Mouse (Mus musculus) intestine, embryonic 16.5 days (tissue): ENCODE data around the gene Nup107. TPM values are rescaled to one million over a fixed set of nuclear protein-coding genes. Genes with fewer than 3 reads are reported as not detected.

ENCODE experiments used
- ATAC-seq: fragments of 200-750 bp; cut with Nextera tagmentation; 2 replicates; pipeline ENCODE4 v1.8.0; 2017; ENCODE audit warnings: moderate TSS enrichment, moderate library complexity
- H3K27ac ChIP-seq: fragments of 300-500 bp; sonication (generic); 2 replicates; pipeline ENCODE4 v1.5.1; 2014; ENCODE audit warnings: mild to moderate bottlenecking, low read length
- H3K27me3 ChIP-seq: fragments of 300-500 bp; sonication (generic); replicated peaks from 2 replicates; pipeline ENCODE4 v1.6.1; 2014; ENCODE audit warnings: low read length, control low read depth, mixed read lengths; ENCODE audit not compliant: control insufficient read depth, insufficient read depth
- H3K36me3 ChIP-seq: fragments of 300-500 bp; sonication (generic); 2 replicates; pipeline ENCODE4 v1.6.1; 2014; ENCODE audit warnings: low read length, control low read depth; ENCODE audit not compliant: control insufficient read depth, insufficient read depth
- H3K4me1 ChIP-seq: fragments of 300-500 bp; sonication (generic); 2 replicates; pipeline ENCODE4 v1.6.1; 2014; ENCODE audit warnings: low read length, control low read depth, mixed read lengths; ENCODE audit not compliant: control insufficient read depth, insufficient read depth
- H3K4me2 ChIP-seq: fragments of 300-500 bp; sonication (generic); 2 replicates; pipeline ENCODE4 v1.6.1; 2014; ENCODE audit warnings: low read depth, low read length, control low read depth
- H3K4me3 ChIP-seq: fragments of 300-500 bp; sonication (generic); 2 replicates; pipeline ENCODE4 v1.5.1; 2014; ENCODE audit warnings: mild to moderate bottlenecking, low read length
- H3K9ac ChIP-seq: fragments of 300-500 bp; sonication (generic); 2 replicates; pipeline ENCODE4 v1.6.1; 2014; ENCODE audit warnings: low read depth, low read length
- H3K9me3 ChIP-seq: fragments of 300-500 bp; sonication (generic); 2 replicates; pipeline ENCODE4 v1.6.1; 2016; ENCODE audit warnings: low read length, control low read depth; ENCODE audit not compliant: control insufficient read depth
- WGBS: fragments of 180-500 bp; shearing (Covaris S2); extraction: QIAGEN DNeasy Blood & Tissue Kit; methylation state at CpG from one replicate; pipeline ENCODE4 v1.1.7; 2014; 5-methylcytosine and 5-hydroxymethylcytosine counted together
- polyA plus RNA-seq: library from polyadenylated mRNA; unstranded; fragments of >200 nt; fragmentation: Nextera tagmentation; extraction: Ambion mirVana; gene quantifications from 2 replicates; pipeline ENCODE4 v1.2.1, GENCODE M21; 2015

Nup107 gene
- polyA plus RNA-seq, 1 experiment from 2014 or later = 48.8 TPM

- WGBS = 88% methylated on average over 6 of the region's 6 CpGs
- Histone ChIP-seq H3K4me3 (no peak overlapping the region), H3K27ac (no peak overlapping the region), H3K36me3 (peaks cover 39% of the 10 kb centered on the region), H3K4me1 (no peaks in the 10 kb centered on the region), H3K9me3 (no peaks in the 10 kb centered on the region), H3K27me3 (no peaks in the 10 kb centered on the region), H3K4me2 (no peak overlapping the region), H3K9ac (no peak overlapping the region)
- ATAC-seq = no peak
These were observed 16.9 kb downstream of the Nup107 start for GRCm38 (mm10) chr10:117775401-117776144.

GRCm38 (mm10) chr10:117774817-117775120, 17.7 kb downstream of the Nup107 start:
- no peaks in the 10 kb centered on the region for H3K9me3 ChIP-seq
- H3K9ac ChIP-seq = no peak overlapping the region
- H3K4me3 ChIP-seq = no peak overlapping the region
- ATAC-seq = no peak
- H3K4me1 ChIP-seq = no peaks in the 10 kb centered on the region
- H3K27me3 ChIP-seq = no peaks in the 10 kb centered on the region
- H3K27ac ChIP-seq = no peak overlapping the region
- H3K36me3 ChIP-seq = peaks cover 39% of the 10 kb centered on the region
- H3K4me2 ChIP-seq = no peak overlapping the region
- WGBS = 100% methylated on average over 1 of the region's 1 CpGs

- no peak overlapping the region for H3K27ac ChIP-seq
- H3K4me3 ChIP-seq = no peak overlapping the region
- 93% methylated on average over 22 of the region's 22 CpGs for WGBS
- no peaks in the 10 kb centered on the region for H3K4me1 ChIP-seq
- H3K4me2 ChIP-seq = no peak overlapping the region
- H3K36me3 ChIP-seq = peaks cover 39% of the 10 kb centered on the region
- no peak for ATAC-seq
- H3K27me3 ChIP-seq = no peaks in the 10 kb centered on the region
- H3K9me3 ChIP-seq = no peaks in the 10 kb centered on the region
- H3K9ac ChIP-seq = no peak overlapping the region
These were observed 18.3 kb downstream of the Nup107 start for GRCm38 (mm10) chr10:117774011-117774816.

GRCm38 (mm10) chr10:117773106-117773720, 19.3 kb downstream of the Nup107 start:
- H3K27me3 ChIP-seq = no peaks in the 10 kb centered on the region
- no peaks in the 10 kb centered on the region for H3K4me1 ChIP-seq
- no peaks in the 10 kb centered on the region for H3K9me3 ChIP-seq
- H3K9ac ChIP-seq = no peak overlapping the region
- peaks cover 29% of the 10 kb centered on the region for H3K36me3 ChIP-seq
- ATAC-seq = no peak
- no peak overlapping the region for H3K4me3 ChIP-seq
- 94% methylated on average over 7 of the region's 7 CpGs for WGBS
- no peak overlapping the region for H3K4me2 ChIP-seq
- H3K27ac ChIP-seq = no peak overlapping the region

GRCm38 (mm10) chr10:117772364-117773105, 20.0 kb downstream of the Nup107 start:
- no peak for ATAC-seq
- no peak overlapping the region for H3K4me3 ChIP-seq
- H3K9ac ChIP-seq = no peak overlapping the region
- 97% methylated on average over 17 of the region's 17 CpGs for WGBS
- peaks cover 33% of the 10 kb centered on the region for H3K36me3 ChIP-seq
- H3K9me3 ChIP-seq = no peaks in the 10 kb centered on the region
- no peaks in the 10 kb centered on the region for H3K4me1 ChIP-seq
- no peak overlapping the region for H3K27ac ChIP-seq
- H3K4me2 ChIP-seq = no peak overlapping the region
- no peaks in the 10 kb centered on the region for H3K27me3 ChIP-seq

GRCm38 (mm10) chr10:117771131-117771510, 21.4 kb downstream of the Nup107 start:
- no peak overlapping the region for H3K4me3 ChIP-seq
- H3K9me3 ChIP-seq = no peaks in the 10 kb centered on the region
- H3K27ac ChIP-seq = no peak overlapping the region
- peaks cover 30% of the 10 kb centered on the region for H3K36me3 ChIP-seq
- H3K27me3 ChIP-seq = no peaks in the 10 kb centered on the region
- 95% methylated on average over 10 of the region's 10 CpGs for WGBS
- no peak overlapping the region for H3K9ac ChIP-seq
- H3K4me1 ChIP-seq = no peaks in the 10 kb centered on the region
- no peak for ATAC-seq
- no peak overlapping the region for H3K4me2 ChIP-seq

GRCm38 (mm10) chr10:117770286-117771130, 22.0 kb downstream of the Nup107 start:
- Histone ChIP-seq H3K27ac (no peak overlapping the region), H3K27me3 (no peaks in the 10 kb centered on the region), H3K9ac (no peak overlapping the region), H3K4me2 (no peak overlapping the region), H3K36me3 (peaks cover 32% of the 10 kb centered on the region), H3K4me3 (no peak overlapping the region), H3K4me1 (no peaks in the 10 kb centered on the region), H3K9me3 (no peaks in the 10 kb centered on the region)
- no peak for ATAC-seq
- 94% methylated on average over 18 of the region's 18 CpGs for WGBS

- Histone ChIP-seq H3K4me3 (no peak overlapping the region), H3K4me2 (no peak overlapping the region), H3K36me3 (peaks cover 32% of the 10 kb centered on the region), H3K9ac (no peak overlapping the region), H3K4me1 (no peaks in the 10 kb centered on the region), H3K27me3 (no peaks in the 10 kb centered on the region), H3K9me3 (no peaks in the 10 kb centered on the region), H3K27ac (no peak overlapping the region)
- ATAC-seq = no peak
- WGBS = 94% methylated on average over 9 of the region's 9 CpGs
These were observed 22.8 kb downstream of the Nup107 start for GRCm38 (mm10) chr10:117769541-117770285.
